Mouse (Mus musculus) brain, embryonic 14.5 days (tissue): Measurements from ENCODE around the gene Lrrc8c.

Source experiments
- CTCF ChIP-seq: fragments of 200-500 bp; IDR thresholded peaks from 2 replicates; pipeline ENCODE4 v1.5.1; 2012; ENCODE audit warnings: inconsistent platforms, mild to moderate bottlenecking, moderate library complexity, borderline replicate concordance; ENCODE audit not compliant: insufficient read depth, insufficient read length; ENCODE audit errors: extremely low read depth
- POLR2A ChIP-seq: fragments of 200-500 bp; IDR thresholded peaks from 2 replicates; pipeline ENCODE4 v1.6.1; 2012; ENCODE audit warnings: mild to moderate bottlenecking, inconsistent platforms, borderline replicate concordance; ENCODE audit not compliant: poor library complexity, insufficient read depth, insufficient read length, severe bottlenecking; ENCODE audit errors: extremely low read depth

DNA sequence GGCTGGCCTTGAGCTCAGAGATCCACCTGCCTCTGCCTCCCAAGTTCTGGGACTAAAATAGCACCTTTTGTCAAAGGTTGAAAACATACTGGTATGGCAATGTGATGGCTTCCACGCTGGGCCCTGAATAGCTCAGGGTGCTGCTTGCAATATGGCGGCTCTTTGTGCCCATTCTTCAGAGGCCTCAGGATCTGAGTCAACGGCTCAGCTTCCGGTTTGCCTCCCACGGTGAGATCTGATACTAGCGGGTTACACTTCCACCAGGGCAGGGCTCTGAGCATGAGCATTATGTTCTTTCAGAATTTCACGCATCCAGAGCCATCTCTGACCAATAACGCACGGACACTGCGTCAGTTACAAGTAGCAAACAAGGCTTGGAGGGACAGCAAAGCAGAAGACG lies 120.2 kb downstream of the Lrrc8c start:
- TF ChIP-seq CTCF (no peak), POLR2A (no peak)
